Mouse (Mus musculus): ENCODE measurements around the gene Ppard. TPM values are rescaled to one million over a fixed set of nuclear protein-coding genes. Genes with fewer than 3 reads are reported as not detected.

Gene Ppard
- 10 to 100 TPM; 12.0 to 77.1 (median 35.8) TPM for total RNA-seq (2018; cell fraction: chromatin; rRNA removed)
- 10 to 100 TPM; 14.4 to 32.5 (median 20.6) TPM for total RNA-seq (2018; cell fraction: cytosol; rRNA removed)
- total RNA-seq (2018; cell fraction: nucleus; rRNA removed) = 10 to 100 TPM; 16.5 to 68.6 (median 26.6) TPM
- polyA plus RNA-seq (2018) = 10.6 to 23.1 TPM (median 20.3 TPM) in 3 replicates

DNA sequence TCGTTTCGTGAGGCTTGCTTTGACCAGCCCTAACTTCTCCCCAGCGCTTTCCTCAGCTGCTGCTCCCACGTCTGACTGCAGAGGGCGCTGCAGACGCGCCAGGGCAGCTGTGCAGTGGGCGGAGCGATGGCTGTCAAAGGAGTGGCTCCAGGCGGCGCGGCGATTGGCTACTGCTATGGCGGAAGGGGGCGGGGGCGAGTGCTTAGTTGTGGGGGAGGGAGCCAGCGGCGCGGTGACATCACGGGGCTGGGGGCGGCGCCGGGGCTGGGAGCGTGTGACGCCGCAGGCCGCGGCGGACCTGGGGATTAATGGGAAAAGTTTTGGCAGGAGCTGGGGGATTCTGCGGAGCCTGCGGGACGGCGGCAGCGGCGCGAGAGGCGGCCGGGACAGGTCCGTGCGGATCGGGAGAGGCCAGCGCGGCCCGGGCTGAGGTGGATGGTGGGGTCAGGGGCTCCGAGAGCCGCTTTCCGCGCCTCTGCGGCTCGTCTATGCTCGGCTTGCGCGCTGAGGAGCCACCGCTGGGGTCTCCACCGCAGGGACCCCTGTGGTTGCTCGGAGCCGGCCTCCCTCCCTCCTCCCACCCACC lies at the start of gene Ppard:
Gene Ppard (plus strand): TSS at position 226 of the 586 bp plus-strand sequence.
- Histone ChIP-seq H3K4me3 (ENCODE audit: inconsistent target) (peak within 1 kb of the TSS; percentile 83), H3K79me2 (ENCODE audit: inconsistent target) (peaks cover 48% of the 10 kb centered on the region), H3K27ac (peak within 1 kb of the TSS; percentile 68), H3K36me3 (ENCODE audit: inconsistent target) (peaks cover 18% of the 10 kb centered on the region; the same call in 1 of the 2 replicates)
- WGBS (ENCODE audit: missing documents) = under 1% methylated on average over 56 of the region's 57 CpGs

DNA sequence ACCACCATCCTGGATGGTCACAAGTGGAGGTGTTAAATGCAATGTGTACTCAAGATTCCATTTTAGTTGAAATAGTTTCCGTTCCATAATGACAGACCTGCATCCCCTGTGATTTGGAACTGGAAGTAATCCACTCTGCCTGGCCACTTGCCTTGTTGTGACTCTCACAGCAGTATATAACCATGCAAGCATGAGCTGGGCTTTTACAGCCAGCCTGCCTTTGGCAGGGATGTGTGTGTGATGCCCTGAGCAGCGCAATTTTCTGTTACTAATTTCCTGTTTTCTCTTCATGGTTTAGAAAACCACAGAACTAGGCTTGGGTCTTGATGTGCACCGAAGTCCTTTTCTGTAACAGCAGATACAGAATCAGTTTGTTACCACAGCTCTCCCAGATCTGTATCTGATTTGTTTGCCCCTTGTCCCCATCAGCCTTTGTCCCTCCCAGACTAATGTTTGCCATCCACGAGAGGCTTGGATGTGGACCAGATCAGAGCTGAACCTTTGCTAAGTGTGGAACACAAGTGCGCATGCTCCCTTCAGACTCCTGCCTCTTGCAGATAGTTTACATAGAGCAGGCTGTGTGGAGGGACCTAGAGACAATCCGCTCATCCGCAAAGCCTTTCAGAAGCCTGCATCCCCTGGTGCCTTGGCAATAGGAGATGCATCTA lies 47.4 kb upstream of the Ppard start:
- WGBS (ENCODE audit: missing documents) = 53% methylated on average over 7 of the region's 7 CpGs

DNA sequence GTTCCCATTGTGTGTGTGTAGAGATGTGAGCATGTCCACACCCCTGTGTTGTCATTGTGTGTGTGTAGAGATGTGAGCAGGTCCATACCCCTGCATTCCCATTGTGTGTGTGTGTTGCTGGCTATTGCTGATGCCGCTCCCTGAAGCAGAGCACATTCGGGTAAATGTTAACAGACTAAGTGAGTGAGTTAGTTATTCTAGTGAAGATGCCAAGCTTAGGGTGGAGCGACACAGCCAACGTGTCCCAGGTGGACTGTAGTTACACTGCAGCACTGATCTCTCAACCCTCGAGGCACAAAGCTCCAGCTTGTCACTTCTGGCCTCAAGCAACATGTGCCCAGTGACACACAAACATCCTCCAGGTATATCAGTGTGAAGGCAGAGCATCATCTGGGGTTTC lies 44.2 kb upstream of the Ppard start:
- no peak overlapping the region for H3K4me3 ChIP-seq (ENCODE audit: inconsistent target)
- no peaks in the 10 kb centered on the region for H3K36me3 ChIP-seq (ENCODE audit: inconsistent target)
- WGBS (ENCODE audit: missing documents) = 89% methylated on average over 5 of the region's 5 CpGs
- H3K79me2 ChIP-seq (ENCODE audit: inconsistent target) = no peaks in the 10 kb centered on the region
- H3K27ac ChIP-seq = no peak overlapping the region

More for the DNA sequence above, 47.4 kb upstream of the Ppard start:
- Histone ChIP-seq H3K36me3 (ENCODE audit: inconsistent target) (no peaks in the 10 kb centered on the region), H3K79me2 (ENCODE audit: inconsistent target) (no peaks in the 10 kb centered on the region), H3K4me3 (ENCODE audit: inconsistent target) (no peak overlapping the region), H3K27ac (no peak overlapping the region)

DNA sequence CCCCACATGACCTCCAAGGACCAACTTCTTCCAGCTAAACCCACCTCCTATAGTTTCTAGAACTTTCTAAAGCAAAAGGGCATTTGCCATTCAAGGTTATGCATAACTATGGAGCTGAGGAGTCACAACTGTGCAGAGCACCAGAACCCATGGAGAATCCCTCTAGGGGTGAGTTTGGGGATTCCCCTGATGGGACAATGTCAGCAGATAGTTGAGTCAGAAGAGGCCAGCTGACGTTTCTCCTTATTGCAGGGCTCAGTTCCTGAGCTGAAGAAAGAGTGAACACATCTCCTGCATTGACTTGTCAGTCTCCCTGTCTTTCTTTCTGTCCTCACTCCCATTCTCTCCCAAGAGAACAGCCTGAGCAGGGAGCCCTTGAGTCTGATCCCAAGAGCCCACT lies 39.7 kb upstream of the Ppard start:
- no peak overlapping the region for H3K4me3 ChIP-seq (ENCODE audit: inconsistent target)
- no peaks in the 10 kb centered on the region for H3K36me3 ChIP-seq (ENCODE audit: inconsistent target)
- H3K27ac ChIP-seq = peak overlapping the region; percentile 12
- H3K79me2 ChIP-seq (ENCODE audit: inconsistent target) = no peaks in the 10 kb centered on the region
- 31% methylated on average over 1 of the region's 1 CpGs for WGBS (ENCODE audit: missing documents)

DNA sequence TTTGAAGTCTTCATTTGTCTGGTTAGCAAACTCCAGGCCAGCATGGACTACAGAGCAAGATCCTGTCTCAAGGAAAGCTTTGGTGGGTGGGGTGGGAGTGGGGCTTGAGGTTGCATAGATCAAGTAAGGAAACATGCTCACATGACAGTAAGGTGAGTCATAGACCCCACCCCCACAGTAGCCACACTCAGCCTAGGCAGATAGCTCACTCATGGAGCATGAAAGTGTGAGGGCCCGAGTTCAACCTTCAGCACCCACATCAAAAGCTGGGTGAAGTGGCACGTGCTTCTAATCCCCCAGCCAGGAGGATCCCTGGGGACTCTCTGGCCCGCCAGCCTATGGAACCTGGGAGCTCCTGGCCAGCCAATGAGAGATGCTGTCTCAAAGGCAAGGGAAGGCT lies 38.9 kb upstream of the Ppard start:
- Histone ChIP-seq H3K4me3 (ENCODE audit: inconsistent target) (no peak overlapping the region), H3K27ac (0 out of 2 replicates have a peak overlapping the region, but pooled peaks have one; percentile 12), H3K36me3 (ENCODE audit: inconsistent target) (no peaks in the 10 kb centered on the region), H3K79me2 (ENCODE audit: inconsistent target) (no peaks in the 10 kb centered on the region)
- WGBS (ENCODE audit: missing documents) = 96% methylated on average over 3 of the region's 3 CpGs

DNA sequence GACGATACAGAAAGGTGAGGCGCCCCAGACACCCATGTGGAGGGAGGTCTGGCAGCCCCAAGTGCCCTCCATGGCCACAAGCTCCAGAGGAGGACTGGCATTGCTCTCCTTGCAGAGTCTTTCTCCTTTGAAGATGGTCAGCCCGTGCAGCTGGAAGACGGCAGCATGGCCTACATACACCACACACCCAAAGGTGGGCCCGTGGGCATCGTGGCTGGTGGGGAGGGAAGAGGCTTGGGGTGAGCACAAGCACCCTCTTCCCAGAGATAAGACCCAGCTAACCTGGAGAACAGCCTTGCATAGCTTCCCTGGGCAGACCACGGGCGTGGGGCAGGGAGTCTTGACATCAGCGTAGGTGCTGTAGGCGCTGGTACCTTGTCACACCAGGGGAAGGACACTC lies 37.5 kb upstream of the Ppard start:
- H3K36me3 ChIP-seq (ENCODE audit: inconsistent target) = no peaks in the 10 kb centered on the region
- WGBS (ENCODE audit: missing documents) = 98% methylated on average over 10 of the region's 10 CpGs
- H3K27ac ChIP-seq = no peak overlapping the region

DNA sequence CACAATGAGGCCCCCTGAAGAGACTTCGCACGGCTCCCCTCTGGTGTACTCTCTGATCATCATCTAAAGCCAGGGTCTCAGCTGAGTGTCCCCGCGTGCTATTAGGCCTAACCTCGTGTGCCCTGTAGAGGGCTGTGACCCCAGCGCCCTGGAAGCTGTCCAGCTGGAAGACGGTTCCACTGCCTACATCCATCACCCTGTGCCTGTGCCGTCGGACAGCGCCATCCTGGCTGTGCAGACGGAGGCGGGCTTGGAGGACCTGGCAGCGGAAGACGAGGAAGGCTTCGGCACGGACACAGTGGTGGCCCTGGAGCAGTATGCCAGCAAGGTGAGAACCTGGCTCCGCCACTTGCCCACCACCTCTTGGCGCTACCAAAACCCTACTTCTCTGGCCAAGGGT lies 34.9 kb upstream of the Ppard start:
- Histone ChIP-seq H3K27ac (no peak overlapping the region), H3K4me3 (ENCODE audit: inconsistent target) (no peak overlapping the region), H3K36me3 (ENCODE audit: inconsistent target) (no peaks in the 10 kb centered on the region), H3K79me2 (ENCODE audit: inconsistent target) (no peaks in the 10 kb centered on the region)
- WGBS (ENCODE audit: missing documents) = 96% methylated on average over 15 of the region's 18 CpGs

More for the DNA sequence above, 37.5 kb upstream of the Ppard start:
- H3K79me2 ChIP-seq (ENCODE audit: inconsistent target) = no peaks in the 10 kb centered on the region
- H3K4me3 ChIP-seq (ENCODE audit: inconsistent target) = no peak overlapping the region

DNA sequence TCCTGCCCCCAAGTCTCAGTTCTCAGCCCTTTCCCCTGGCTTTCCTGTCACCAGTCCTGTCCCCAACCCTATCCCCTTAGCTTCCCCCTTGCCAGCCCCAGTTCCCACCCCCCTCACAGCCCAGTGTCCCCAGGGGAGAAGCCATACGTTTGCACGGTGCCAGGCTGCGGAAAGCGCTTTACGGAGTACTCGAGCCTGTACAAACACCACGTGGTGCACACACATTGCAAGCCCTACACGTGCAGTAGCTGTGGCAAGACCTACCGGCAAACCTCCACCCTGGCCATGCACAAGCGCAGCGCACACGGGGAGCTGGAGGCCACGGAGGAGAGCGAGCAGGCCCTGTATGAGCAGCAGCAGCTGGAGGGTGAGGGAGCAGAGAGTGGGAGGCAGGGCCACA lies 30.5 kb upstream of the Ppard start:
- no peaks in the 10 kb centered on the region for H3K36me3 ChIP-seq (ENCODE audit: inconsistent target)
- no peak overlapping the region for H3K4me3 ChIP-seq (ENCODE audit: inconsistent target)
- no peak overlapping the region for H3K27ac ChIP-seq
- no peaks in the 10 kb centered on the region for H3K79me2 ChIP-seq (ENCODE audit: inconsistent target)
- WGBS (ENCODE audit: missing documents) = 98% methylated on average over 8 of the region's 14 CpGs

DNA sequence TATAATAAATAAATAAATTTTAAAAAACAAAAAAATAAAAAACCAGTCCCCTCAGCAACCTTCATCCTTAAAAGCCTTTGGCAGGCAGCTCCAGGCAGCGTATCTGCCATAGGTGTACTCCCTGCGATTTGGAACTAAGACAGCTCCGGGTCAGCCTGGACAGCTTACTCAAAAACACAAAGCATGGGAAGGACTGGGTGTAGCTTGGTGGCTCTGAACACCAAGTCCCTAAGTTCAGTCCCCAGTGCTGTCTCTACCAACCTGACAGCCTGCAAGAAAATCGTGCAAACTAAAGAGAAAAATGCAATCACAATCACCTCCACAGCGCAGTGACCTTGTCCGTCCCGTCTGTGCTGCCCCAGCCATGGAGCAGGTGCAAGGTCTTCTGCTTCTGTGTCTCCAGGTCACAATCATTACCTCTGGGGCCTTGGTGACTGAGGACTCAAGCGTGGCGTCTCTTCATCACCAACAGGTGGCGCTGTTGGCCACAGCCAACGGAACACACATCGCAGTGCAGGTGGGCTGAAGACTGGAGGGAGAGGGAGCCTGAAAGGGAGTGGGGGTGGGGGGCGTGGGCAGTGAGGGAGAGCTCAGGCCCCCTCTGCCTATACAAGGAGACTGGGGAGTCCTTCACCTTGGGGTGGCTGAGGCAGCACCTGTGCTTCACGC lies 28.3 kb upstream of the Ppard start:
- H3K4me3 ChIP-seq (ENCODE audit: inconsistent target) = no peak overlapping the region
- no peaks in the 10 kb centered on the region for H3K36me3 ChIP-seq (ENCODE audit: inconsistent target)
- peaks cover 11% of the 10 kb centered on the region for H3K79me2 ChIP-seq (ENCODE audit: inconsistent target)
- no peak overlapping the region for H3K27ac ChIP-seq
- WGBS (ENCODE audit: missing documents) = 45% methylated on average over 14 of the region's 14 CpGs

DNA sequence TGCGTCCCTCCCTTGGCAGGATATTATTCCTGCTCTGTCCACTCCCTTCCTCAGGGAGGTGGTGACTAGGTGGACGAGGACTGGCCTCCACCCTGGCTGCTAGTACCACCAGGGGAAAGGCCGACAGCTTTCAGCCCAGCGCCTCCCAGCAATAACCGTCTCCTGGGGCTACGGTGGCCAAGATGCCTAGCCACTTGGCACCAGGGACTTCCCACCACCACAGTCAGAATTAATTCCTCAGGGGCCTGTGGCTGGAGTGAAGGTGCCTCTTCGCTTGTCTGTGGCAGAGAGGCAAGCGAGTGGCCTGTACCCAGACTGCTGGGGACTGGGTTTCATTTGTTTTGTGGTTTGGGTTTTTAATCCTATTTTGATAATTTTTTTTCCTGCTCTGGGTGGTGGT lies 27.1 kb upstream of the Ppard start:
- Histone ChIP-seq H3K4me3 (ENCODE audit: inconsistent target) (no peak overlapping the region), H3K79me2 (ENCODE audit: inconsistent target) (peaks cover 23% of the 10 kb centered on the region), H3K36me3 (ENCODE audit: inconsistent target) (no peaks in the 10 kb centered on the region), H3K27ac (no peak overlapping the region)
- 83% methylated on average over 8 of the region's 8 CpGs for WGBS (ENCODE audit: missing documents)

DNA sequence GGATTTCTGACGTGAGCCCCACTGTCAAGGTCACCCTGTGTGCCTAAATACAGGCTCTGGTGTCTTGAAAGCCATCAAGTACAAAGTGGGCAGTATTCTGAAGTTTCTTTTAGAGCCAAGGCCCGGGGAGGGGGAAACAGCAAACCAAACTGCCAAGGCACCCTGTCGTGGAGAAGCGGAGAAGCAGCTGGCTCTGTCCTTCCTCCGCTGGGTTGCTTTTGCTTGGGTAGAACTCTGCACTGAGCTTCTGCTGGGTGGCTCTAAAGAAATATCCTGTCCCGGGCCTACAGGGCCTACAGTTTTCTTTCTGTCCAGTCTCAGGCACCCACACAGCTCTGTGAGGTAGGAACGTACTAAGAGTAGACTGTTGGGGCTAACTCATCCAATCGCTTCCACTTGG lies 25.4 kb upstream of the Ppard start:
- Histone ChIP-seq H3K36me3 (ENCODE audit: inconsistent target) (no peaks in the 10 kb centered on the region), H3K4me3 (ENCODE audit: inconsistent target) (no peak overlapping the region), H3K27ac (peak overlapping the region; percentile 97), H3K79me2 (ENCODE audit: inconsistent target) (peaks cover 39% of the 10 kb centered on the region)
- 41% methylated on average over 8 of the region's 8 CpGs for WGBS (ENCODE audit: missing documents)

DNA sequence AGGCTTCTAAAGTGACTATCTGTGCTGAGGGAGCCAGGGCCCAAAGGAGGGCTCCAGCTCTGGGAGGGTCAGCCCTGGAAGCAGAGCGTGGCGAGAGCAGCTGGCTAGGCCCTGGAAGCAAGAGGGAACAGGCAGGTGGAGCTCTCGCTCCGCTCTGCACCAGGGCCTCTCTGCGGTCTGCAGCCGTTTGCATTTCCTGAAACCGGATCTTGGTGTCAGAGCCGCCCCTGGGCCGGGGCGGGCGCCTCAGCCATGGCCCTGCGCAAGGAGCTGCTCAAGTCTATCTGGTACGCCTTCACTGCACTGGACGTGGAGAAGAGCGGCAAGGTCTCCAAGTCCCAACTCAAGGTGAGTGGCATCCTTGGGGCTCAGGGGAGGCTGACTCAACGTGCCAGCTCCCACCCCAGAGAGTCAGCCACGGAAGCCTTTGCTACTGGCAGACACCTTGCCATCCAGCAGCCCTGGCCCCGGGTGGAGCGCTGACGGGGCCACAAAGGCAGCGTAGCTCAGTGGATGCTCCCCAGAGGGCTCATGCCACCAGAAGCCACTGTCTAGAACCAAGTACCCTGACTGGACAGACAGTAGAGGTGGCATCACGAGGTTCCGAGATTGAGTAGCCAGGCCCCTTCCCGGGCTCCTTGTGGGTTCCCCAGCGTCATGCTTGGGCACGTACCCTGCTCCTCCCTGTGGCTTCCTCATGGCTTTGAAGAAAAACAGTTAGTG lies 24.7 kb upstream of the Ppard start, which contains the start of gene Def6:
Gene Def6 (plus strand): TSS at position 188 of the 723 bp plus-strand sequence.
- peak within 1 kb of the TSS; percentile 79 for H3K4me3 ChIP-seq (ENCODE audit: inconsistent target)
- H3K79me2 ChIP-seq (ENCODE audit: inconsistent target) = peaks cover 46% of the 10 kb centered on the region
- H3K36me3 ChIP-seq (ENCODE audit: inconsistent target) = no peaks in the 10 kb centered on the region
- H3K27ac ChIP-seq = peak within 1 kb of the TSS; percentile 97
- WGBS (ENCODE audit: missing documents) = 1% methylated on average over 26 of the region's 26 CpGs

DNA sequence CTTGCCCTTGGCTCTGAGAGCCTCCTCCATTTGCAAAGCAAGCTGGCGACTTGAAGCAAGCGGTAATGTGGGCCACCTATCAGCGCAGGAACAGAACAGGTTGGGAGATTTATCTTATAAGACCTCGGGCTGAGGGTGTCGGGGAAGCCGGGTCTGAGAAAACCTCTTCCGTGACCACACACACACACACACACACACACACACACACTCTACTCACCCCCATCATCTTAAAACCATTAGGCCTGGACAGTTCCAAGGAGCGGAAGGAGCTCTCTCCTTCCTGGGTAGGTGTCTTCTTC lies 24.2 kb upstream of the Ppard start:
- H3K79me2 ChIP-seq (ENCODE audit: inconsistent target) = peaks cover 51% of the 10 kb centered on the region
- H3K36me3 ChIP-seq (ENCODE audit: inconsistent target) = no peaks in the 10 kb centered on the region
- WGBS (ENCODE audit: missing documents) = 2% methylated on average over 8 of the region's 8 CpGs
- H3K27ac ChIP-seq = peak overlapping the region; percentile 97
- H3K4me3 ChIP-seq (ENCODE audit: inconsistent target) = peak overlapping the region; percentile 79

DNA sequence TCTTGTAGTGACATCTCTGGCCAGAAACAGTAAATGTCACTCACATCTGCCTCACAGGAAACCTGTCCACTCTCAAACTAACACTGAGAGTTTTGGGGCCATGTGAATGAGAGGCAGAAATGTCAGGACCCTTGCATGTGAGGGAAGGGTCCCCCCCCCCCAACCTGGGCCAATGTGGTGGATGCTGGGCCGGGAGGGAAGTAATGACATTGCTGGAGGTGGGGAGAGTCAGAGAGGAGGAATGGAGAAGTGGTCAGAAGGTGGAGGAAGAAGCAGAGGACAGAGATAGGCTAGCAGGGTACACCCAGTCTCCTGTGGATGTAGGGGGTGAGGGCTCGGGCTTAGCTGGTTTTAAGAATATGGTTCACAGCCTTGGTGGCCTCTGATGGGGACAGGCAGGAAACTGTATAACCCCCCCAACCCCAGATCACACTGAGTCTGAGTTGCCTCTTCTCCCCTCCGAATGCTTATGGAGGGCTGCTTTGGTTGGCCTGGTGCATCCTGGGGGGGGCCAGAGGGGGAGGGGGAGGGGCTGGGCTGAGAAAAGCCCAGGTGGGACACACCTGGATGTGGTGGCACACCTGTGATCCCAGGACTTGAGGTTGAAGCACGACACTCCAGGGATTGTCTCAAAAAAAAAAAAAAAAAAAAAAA lies 22.9 kb upstream of the Ppard start:
- H3K79me2 ChIP-seq (ENCODE audit: inconsistent target) = peaks cover 62% of the 10 kb centered on the region
- no peaks in the 10 kb centered on the region for H3K36me3 ChIP-seq (ENCODE audit: inconsistent target)
- H3K27ac ChIP-seq = peak overlapping the region; percentile 97; the same call in 1 of the 2 replicates
- WGBS (ENCODE audit: missing documents) = 0% methylated on average over 2 of the region's 4 CpGs
- no peak overlapping the region; the same call in 1 of the 2 replicates for H3K4me3 ChIP-seq (ENCODE audit: inconsistent target)

All from macrophage (primary cell).